Mouse (Mus musculus): ENCODE measurements at regions not wholly inside any gene's neighbourhood (a gene's known extent, or its start where the extent isn't known, plus 50 kb on each side); places are given as distances from the start of the nearest gene placed in this dataset.

- no peaks in the 10 kb centered on the region for H3K27me3 ChIP-seq (ENCODE audit: control insufficient read depth, insufficient read depth, low read length)
Observed at GRCm38 (mm10) chr14:79851795-79852194, 80.7 kb upstream of the Pcdh8 start.

GRCm38 (mm10) chr14:79851231-79851630 lies 80.1 kb upstream of the Pcdh8 start:
- DNase-seq: no peak
- Histone ChIP-seq H3K4me3 (no peak overlapping the region), H3K79me2 (replicated peaks; ENCODE audit: control insufficient read depth, insufficient read depth, low read length) (no peaks in the 10 kb centered on the region), H3K4me1 (ENCODE audit: control insufficient read depth, insufficient read depth, low read length) (no peaks in the 10 kb centered on the region), H3K9ac (ENCODE audit: low read depth, low read length) (no peak overlapping the region), H3K36me3 (ENCODE audit: control insufficient read depth, insufficient read depth, low read length) (no peaks in the 10 kb centered on the region), H3K27me3 (ENCODE audit: control insufficient read depth, insufficient read depth, low read length) (no peaks in the 10 kb centered on the region), H3K27ac (no peak overlapping the region)
- 81% methylated on average over 10 of the region's 10 CpGs for WGBS
- no peak for TF ChIP-seq CTCF (IDR thresholded peaks at IDR 0.05)
- no peak for TF ChIP-seq POLR2A (IDR thresholded peaks at IDR 0.05; ENCODE audit: insufficient read depth, low read depth, low read length)
- TF ChIP-seq EP300 (IDR thresholded peaks at IDR 0.05; ENCODE audit: insufficient read depth, low read depth, low read length): no peak
- intact Hi-C loops (cut with DNase I): no loop called here

More at GRCm38 (mm10) chr14:79851795-79852194, 80.7 kb upstream of the Pcdh8 start:
- TF ChIP-seq POLR2A (IDR thresholded peaks at IDR 0.05; ENCODE audit: insufficient read depth, low read depth, low read length) (no peak), CTCF (IDR thresholded peaks at IDR 0.05) (no peak), EP300 (IDR thresholded peaks at IDR 0.05; ENCODE audit: insufficient read depth, low read depth, low read length) (no peak)
- intact Hi-C loops (cut with DNase I): no loop called here
- Histone ChIP-seq H3K4me1 (ENCODE audit: control insufficient read depth, insufficient read depth, low read length) (no peaks in the 10 kb centered on the region), H3K4me3 (no peak overlapping the region), H3K9ac (ENCODE audit: low read depth, low read length) (no peak overlapping the region), H3K79me2 (replicated peaks; ENCODE audit: control insufficient read depth, insufficient read depth, low read length) (no peaks in the 10 kb centered on the region), H3K27ac (no peak overlapping the region), H3K36me3 (ENCODE audit: control insufficient read depth, insufficient read depth, low read length) (no peaks in the 10 kb centered on the region)
- no peak for DNase-seq
- WGBS: 79% methylated on average over 7 of the region's 7 CpGs

- no peak overlapping the region for H3K9ac ChIP-seq (ENCODE audit: low read depth, low read length)
- H3K27ac ChIP-seq: no peak overlapping the region
- no peaks in the 10 kb centered on the region for H3K36me3 ChIP-seq (ENCODE audit: control insufficient read depth, insufficient read depth, low read length)
- H3K79me2 ChIP-seq (replicated peaks; ENCODE audit: control insufficient read depth, insufficient read depth, low read length): no peaks in the 10 kb centered on the region
- WGBS: 80% methylated on average over 8 of the region's 8 CpGs
- DNase-seq: no peak
- H3K27me3 ChIP-seq (ENCODE audit: control insufficient read depth, insufficient read depth, low read length): no peaks in the 10 kb centered on the region
- TF ChIP-seq POLR2A (IDR thresholded peaks at IDR 0.05; ENCODE audit: insufficient read depth, low read depth, low read length): no peak
- no peak for TF ChIP-seq CTCF (IDR thresholded peaks at IDR 0.05)
- no peak for TF ChIP-seq EP300 (IDR thresholded peaks at IDR 0.05; ENCODE audit: insufficient read depth, low read depth, low read length)
- intact Hi-C loops (cut with DNase I): no loop called here
- no peak overlapping the region for H3K4me3 ChIP-seq
- no peaks in the 10 kb centered on the region for H3K4me1 ChIP-seq (ENCODE audit: control insufficient read depth, insufficient read depth, low read length)
Observed at GRCm38 (mm10) chr14:79849617-79850435, 78.7 kb upstream of the Pcdh8 start.

GRCm38 (mm10) chr14:79848116-79848515 lies 77.0 kb upstream of the Pcdh8 start:
- no peak for DNase-seq
- no peaks in the 10 kb centered on the region for H3K79me2 ChIP-seq (replicated peaks; ENCODE audit: control insufficient read depth, insufficient read depth, low read length)
- no peak overlapping the region for H3K4me3 ChIP-seq
- H3K9ac ChIP-seq (ENCODE audit: low read depth, low read length): no peak overlapping the region
- H3K27me3 ChIP-seq (ENCODE audit: control insufficient read depth, insufficient read depth, low read length): no peaks in the 10 kb centered on the region
- 78% methylated on average over 4 of the region's 4 CpGs for whole genome bisulfite sequencing
- no peak overlapping the region for H3K27ac ChIP-seq
- intact Hi-C loops (cut with DNase I): no loop called here
- H3K4me1 ChIP-seq (ENCODE audit: control insufficient read depth, insufficient read depth, low read length): no peaks in the 10 kb centered on the region
- H3K36me3 ChIP-seq (ENCODE audit: control insufficient read depth, insufficient read depth, low read length): no peaks in the 10 kb centered on the region
- TF ChIP-seq CTCF (IDR thresholded peaks at IDR 0.05): no peak
- TF ChIP-seq POLR2A (IDR thresholded peaks at IDR 0.05; ENCODE audit: insufficient read depth, low read depth, low read length): no peak
- no peak for TF ChIP-seq EP300 (IDR thresholded peaks at IDR 0.05; ENCODE audit: insufficient read depth, low read depth, low read length)

- Histone ChIP-seq H3K27me3 (ENCODE audit: control insufficient read depth, insufficient read depth, low read length) (no peaks in the 10 kb centered on the region), H3K4me3 (no peak overlapping the region), H3K9ac (ENCODE audit: low read depth, low read length) (no peak overlapping the region), H3K36me3 (ENCODE audit: control insufficient read depth, insufficient read depth, low read length) (no peaks in the 10 kb centered on the region), H3K27ac (no peak overlapping the region), H3K4me1 (ENCODE audit: control insufficient read depth, insufficient read depth, low read length) (no peaks in the 10 kb centered on the region), H3K79me2 (replicated peaks; ENCODE audit: control insufficient read depth, insufficient read depth, low read length) (no peaks in the 10 kb centered on the region)
- TF ChIP-seq POLR2A (IDR thresholded peaks at IDR 0.05; ENCODE audit: insufficient read depth, low read depth, low read length) (no peak), EP300 (IDR thresholded peaks at IDR 0.05; ENCODE audit: insufficient read depth, low read depth, low read length) (no peak), CTCF (IDR thresholded peaks at IDR 0.05) (no peak)
- WGBS: 80% methylated on average over 5 of the region's 5 CpGs
- DNase-seq: no peak
- intact Hi-C loops (cut with DNase I): no loop called here
Observed at GRCm38 (mm10) chr14:79844306-79844705, 73.2 kb upstream of the Pcdh8 start.

GRCm38 (mm10) chr14:79843135-79843550 lies 72.0 kb upstream of the Pcdh8 start:
- TF ChIP-seq CTCF (IDR thresholded peaks at IDR 0.05) (peak; percentile 63), EP300 (IDR thresholded peaks at IDR 0.05; ENCODE audit: insufficient read depth, low read depth, low read length) (no peak)
- H3K36me3 ChIP-seq (ENCODE audit: control insufficient read depth, insufficient read depth, low read length): no peaks in the 10 kb centered on the region
- H3K27me3 ChIP-seq (ENCODE audit: control insufficient read depth, insufficient read depth, low read length): no peaks in the 10 kb centered on the region
- H3K4me3 ChIP-seq: no peak overlapping the region
- no peak overlapping the region for H3K27ac ChIP-seq
- 13% methylated on average over 13 of the region's 13 CpGs for WGBS
- intact Hi-C loops (cut with DNase I): no loop called here
- DNase-seq: no peak
- H3K4me1 ChIP-seq (ENCODE audit: control insufficient read depth, insufficient read depth, low read length): no peaks in the 10 kb centered on the region
- H3K79me2 ChIP-seq (replicated peaks; ENCODE audit: control insufficient read depth, insufficient read depth, low read length): no peaks in the 10 kb centered on the region
- no peak overlapping the region for H3K9ac ChIP-seq (ENCODE audit: low read depth, low read length)
